Mouse (Mus musculus) hematopoietic stem cell, adult 5-6 weeks (primary cell): ENCODE results near the gene Tgif2. TPM values are rescaled to one million over a fixed set of nuclear protein-coding genes. Genes with fewer than 3 reads are reported as not detected.
"Not testable (repeated sequence)": the region's sequence is repeated elsewhere in the genome, so short reads cannot be mapped to it uniquely, and the experiment has no call there.

ENCODE experiments used
- ATAC-seq, 2 experiments: fragments of 125-278 bp in 1 of 2; replicated peaks in 1 of 2; 2 replicates each; pipeline ENCODE4 v1.8.0; 2016 to 2017; ENCODE audit warnings: inconsistent platforms in 2 of 2, mild to moderate bottlenecking in 2 of 2, moderate number of reproducible peaks in 2 of 2, low read depth in 1 of 2, moderate TSS enrichment in 1 of 2; ENCODE audit not compliant: low FRiP score in 2 of 2, poor library complexity in 2 of 2, severe bottlenecking in 2 of 2, insufficient read depth in 1 of 2, low TSS enrichment in 1 of 2
- total RNA-seq: library from RNA; stranded (forward); fragments of 172-1452, 232-1000 nt; gene quantifications from 2 replicates; pipeline ENCODE4 v1.2.3, GENCODE M21; 2017

Gene Tgif2
- total RNA-seq, 1 experiment from 2014 or later: 31.6 TPM

GRCm38 (mm10) chr2:156841028-156841840 is 1.4 kb downstream of the Tgif2 start:
- ATAC-seq: peak; percentile 0 to 33; a peak in 1 of 4 replicates

- ATAC-seq: peak in 1 of 2 experiments; percentile 17; a peak in 2 of 4 replicates
Measured at GRCm38 (mm10) chr2:156841841-156842706, 2.3 kb downstream of the Tgif2 start.

GRCm38 (mm10) chr2:156842711-156843110 is 2.9 kb downstream of the Tgif2 start:
- ATAC-seq: no peak

- no peak for ATAC-seq
Measured at GRCm38 (mm10) chr2:156843331-156843730, 3.5 kb downstream of the Tgif2 start.

GRCm38 (mm10) chr2:156844715-156845114 is 4.9 kb downstream of the Tgif2 start:
- no peak for ATAC-seq

- ATAC-seq: no peak
Measured at GRCm38 (mm10) chr2:156847653-156848052, 7.8 kb downstream of the Tgif2 start.

- no peak for ATAC-seq
Measured at GRCm38 (mm10) chr2:156848526-156849182, 8.8 kb downstream of the Tgif2 start.

GRCm38 (mm10) chr2:156850505-156850904 is 10.7 kb downstream of the Tgif2 start:
- peak in 1 of 2 experiments; percentile 27; a peak in 1 of 4 replicates for ATAC-seq

GRCm38 (mm10) chr2:156853584-156853983 is 13.8 kb downstream of the Tgif2 start:
- ATAC-seq: not testable (repeated sequence)

- ATAC-seq: not testable (repeated sequence)
Measured at GRCm38 (mm10) chr2:156853999-156854771, 14.4 kb downstream of the Tgif2 start.

GRCm38 (mm10) chr2:156856311-156856710 is 16.5 kb downstream of the Tgif2 start:
- ATAC-seq: no peak

- peak; percentile 23 to 41; a peak in 1 of 4 replicates for ATAC-seq
Measured at GRCm38 (mm10) chr2:156857385-156857791, 17.6 kb downstream of the Tgif2 start.

- ATAC-seq: no peak
Measured at GRCm38 (mm10) chr2:156857835-156858234, 18.0 kb downstream of the Tgif2 start, which contains the start of gene 4930518I15Rik. Gene 4930518I15Rik (minus strand): TSS chr2:156857946.

GRCm38 (mm10) chr2:156858671-156859070 is 18.9 kb downstream of the Tgif2 start:
- no peak for ATAC-seq

GRCm38 (mm10) chr2:156862041-156862717 is 22.4 kb downstream of the Tgif2 start:
- no peak for ATAC-seq

- ATAC-seq: peak; percentile 88 to 90
Measured at GRCm38 (mm10) chr2:156862772-156863486, 23.1 kb downstream of the Tgif2 start, which contains the start of gene Rab5if. Gene Rab5if (plus strand): TSS chr2:156863128.
